Mouse (Mus musculus) E14TG2a.4 (cell line): ENCODE results near the gene Actr1b.

ENCODE experiments used
- H3K27me3 ChIP-seq: 2 replicates; pipeline ENCODE4 v1.6.1; 2014; ENCODE audit warnings: low read length, control low read depth; ENCODE audit not compliant: insufficient read depth
- H3K36me3 ChIP-seq: 2 replicates; pipeline ENCODE4 v1.6.1; 2014; ENCODE audit warnings: low read length, control low read depth; ENCODE audit not compliant: insufficient read depth
- H3K4me1 ChIP-seq: replicated peaks from 2 replicates; pipeline ENCODE4 v1.6.1; 2014; ENCODE audit warnings: low read depth, low read length, control low read depth
- H3K4me3 ChIP-seq: replicated peaks from 2 replicates; pipeline ENCODE4 v1.5.1; 2014; ENCODE audit warnings: mild to moderate bottlenecking, low read length
- H3K9me3 ChIP-seq: 2 replicates; pipeline ENCODE4 v1.6.1; 2014; ENCODE audit warnings: low read length, control low read depth
- CTCF ChIP-seq: conservative IDR thresholded peaks from 2 replicates; pipeline ENCODE4 v1.5.1; 2014; ENCODE audit warnings: low read length
- NANOG ChIP-seq: IDR thresholded peaks from 2 replicates; pipeline ENCODE4 v1.6.1; 2014; ENCODE audit warnings: borderline replicate concordance, low read length, mixed read lengths
- POU5F1 ChIP-seq: IDR thresholded peaks from 2 replicates; pipeline ENCODE4 v1.6.1; 2014; ENCODE audit warnings: low read length, borderline replicate concordance

Gene Actr1b

DNA sequence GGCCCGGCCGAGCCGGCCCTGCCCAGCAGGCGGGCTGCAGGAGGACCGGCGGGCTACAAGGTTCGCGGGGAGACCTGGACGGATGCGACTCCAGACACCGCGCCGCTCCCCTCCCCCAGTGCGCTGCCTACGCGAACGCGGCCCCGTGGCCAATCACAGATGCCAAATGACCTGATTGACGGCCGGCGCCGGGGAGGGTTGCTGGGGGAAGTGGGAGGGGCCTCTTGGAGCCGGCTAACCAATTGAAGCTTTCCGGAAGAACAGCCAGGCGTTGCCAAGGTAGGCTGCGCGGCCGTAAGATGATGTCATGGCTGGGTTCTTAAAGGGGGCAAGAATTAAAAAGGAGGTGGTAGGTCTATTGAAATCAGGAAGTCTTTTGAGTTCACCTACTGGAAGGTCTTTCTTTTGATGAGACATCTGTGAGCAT is 4.4 kb downstream of the Actr1b start, which contains the start of gene 4933424G06Rik:
Gene 4933424G06Rik (plus strand): TSS at position 296 of the 427 bp plus-strand sequence.
- no peak for TF ChIP-seq POU5F1
- Histone ChIP-seq H3K4me3 (peak within 1 kb of the TSS; percentile 98), H3K4me1 (peaks cover 42% of the 10 kb centered on the region), H3K36me3 (peaks cover 26% of the 10 kb centered on the region), H3K27me3 (no peaks in the 10 kb centered on the region), H3K9me3 (peaks cover 10% of the 10 kb centered on the region)

DNA sequence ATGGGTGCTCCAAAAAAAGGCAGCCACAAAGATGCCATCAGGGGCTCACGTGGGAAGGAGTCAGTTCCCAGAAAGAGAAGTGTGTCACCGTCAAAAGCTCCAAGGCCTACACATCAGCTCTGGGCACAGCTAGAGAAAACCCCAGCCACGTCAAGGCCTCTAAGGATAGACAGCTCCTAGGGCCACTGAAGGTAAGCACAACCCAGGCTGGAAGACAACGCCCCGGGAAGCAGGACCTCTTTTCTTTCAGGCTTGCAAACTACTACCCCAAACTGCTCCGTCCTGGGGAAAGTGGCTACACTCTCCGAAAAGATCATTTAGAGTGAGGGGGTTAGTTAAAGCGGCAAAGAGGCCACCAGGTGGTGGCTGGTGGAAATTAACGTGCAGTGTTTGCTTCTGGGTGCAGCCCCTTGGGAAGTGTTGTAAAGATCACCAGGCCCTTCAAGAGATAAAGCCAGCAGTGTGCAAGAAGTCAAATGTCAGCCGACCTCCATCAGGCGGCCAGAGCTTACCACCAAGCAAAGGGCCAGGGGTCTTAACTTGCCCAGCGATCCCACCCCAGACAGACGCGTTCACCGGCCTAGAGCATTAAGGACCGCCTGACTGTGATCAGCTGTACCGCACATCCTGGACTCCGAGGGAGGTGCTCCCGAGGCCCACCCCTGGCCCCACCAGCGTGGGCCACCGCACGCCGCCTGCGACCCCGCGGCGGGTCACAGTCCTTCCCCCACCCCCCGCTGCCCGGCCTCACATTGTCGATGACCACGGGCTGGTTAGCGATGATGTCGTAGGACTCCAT is 5.0 kb downstream of the Actr1b start:
- H3K4me3 ChIP-seq = peak overlapping the region; percentile 98
- peaks cover 42% of the 10 kb centered on the region for H3K4me1 ChIP-seq
- peaks cover 33% of the 10 kb centered on the region for H3K36me3 ChIP-seq
- TF ChIP-seq CTCF = peak; percentile 7; the same call in 1 of the 2 replicates
- TF ChIP-seq POU5F1 = no peak
- no peaks in the 10 kb centered on the region for H3K27me3 ChIP-seq
- H3K9me3 ChIP-seq = peaks cover 9% of the 10 kb centered on the region

DNA sequence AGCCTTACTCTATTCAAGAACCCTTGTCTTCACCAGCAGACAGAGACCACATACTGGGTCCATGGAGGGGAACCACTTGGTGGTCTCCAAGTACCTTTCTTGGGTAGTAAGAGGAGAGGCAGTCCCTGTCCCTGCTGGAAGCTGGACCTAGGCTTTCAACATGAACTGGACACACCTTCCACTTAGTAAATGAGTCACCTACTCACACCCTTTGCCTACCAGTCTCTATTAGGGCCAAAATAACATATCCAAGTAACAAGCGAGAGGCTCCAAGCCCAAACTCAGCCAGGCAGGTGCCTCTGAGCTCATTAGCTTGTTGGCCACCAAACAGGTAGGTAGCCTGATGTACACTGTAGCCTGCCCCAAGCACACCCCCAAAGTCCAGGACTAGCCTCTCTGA is 5.6 kb downstream of the Actr1b start:
- peak overlapping the region; percentile 98 for H3K4me3 ChIP-seq
- no peak for TF ChIP-seq POU5F1
- TF ChIP-seq NANOG = no peak
- no peak for TF ChIP-seq CTCF
- peaks cover 42% of the 10 kb centered on the region for H3K4me1 ChIP-seq
- H3K36me3 ChIP-seq = peaks cover 39% of the 10 kb centered on the region
- H3K27me3 ChIP-seq = no peaks in the 10 kb centered on the region
- peaks cover 3% of the 10 kb centered on the region for H3K9me3 ChIP-seq

DNA sequence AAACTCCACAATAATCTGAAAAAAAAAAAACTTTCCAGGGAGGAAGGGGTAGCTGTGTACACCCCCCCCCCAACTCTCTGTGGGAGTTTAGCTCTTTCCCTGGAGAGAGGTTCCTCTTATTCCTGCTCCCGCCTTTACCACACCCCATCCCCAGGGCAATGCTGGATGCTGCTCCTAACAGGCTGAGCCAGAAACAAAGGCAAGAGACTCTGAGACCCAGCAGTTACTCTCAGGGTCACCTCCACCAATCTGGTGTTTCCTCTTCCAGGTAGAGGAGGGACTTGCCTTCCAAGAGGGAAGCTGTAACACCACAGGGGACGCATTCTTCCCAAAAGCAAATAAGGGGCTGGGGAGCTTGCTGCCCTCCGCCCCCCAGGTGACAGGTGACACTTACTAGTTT is 6.4 kb downstream of the Actr1b start:
- TF ChIP-seq POU5F1 = no peak
- TF ChIP-seq CTCF = no peak
- TF ChIP-seq NANOG = no peak
- H3K4me1 ChIP-seq = peaks cover 42% of the 10 kb centered on the region
- H3K9me3 ChIP-seq = no peaks in the 10 kb centered on the region
- H3K4me3 ChIP-seq = peak overlapping the region; percentile 98
- H3K36me3 ChIP-seq = peaks cover 47% of the 10 kb centered on the region
- no peaks in the 10 kb centered on the region for H3K27me3 ChIP-seq

DNA sequence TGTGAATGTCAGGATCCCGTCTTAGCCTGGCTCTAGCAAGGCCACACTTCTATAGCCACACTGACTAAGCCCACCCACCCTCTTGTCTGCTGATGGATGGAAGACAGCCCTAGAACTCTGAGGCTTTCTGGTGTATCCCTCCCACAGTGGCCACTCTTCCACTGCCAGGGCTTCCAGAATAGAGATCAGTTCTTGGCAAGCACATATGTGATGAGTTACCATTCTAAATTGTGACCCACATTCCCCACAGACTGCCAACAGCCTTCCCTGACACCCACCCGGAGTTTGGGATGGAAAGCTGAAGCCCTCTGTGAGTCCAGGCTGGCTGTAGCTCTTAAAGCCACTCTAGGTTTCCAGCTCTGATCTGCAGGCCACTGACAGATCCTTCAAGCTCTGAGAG is 7.1 kb downstream of the Actr1b start:
- no peaks in the 10 kb centered on the region for H3K27me3 ChIP-seq
- TF ChIP-seq POU5F1 = no peak
- TF ChIP-seq CTCF = no peak
- no peak for TF ChIP-seq NANOG

DNA sequence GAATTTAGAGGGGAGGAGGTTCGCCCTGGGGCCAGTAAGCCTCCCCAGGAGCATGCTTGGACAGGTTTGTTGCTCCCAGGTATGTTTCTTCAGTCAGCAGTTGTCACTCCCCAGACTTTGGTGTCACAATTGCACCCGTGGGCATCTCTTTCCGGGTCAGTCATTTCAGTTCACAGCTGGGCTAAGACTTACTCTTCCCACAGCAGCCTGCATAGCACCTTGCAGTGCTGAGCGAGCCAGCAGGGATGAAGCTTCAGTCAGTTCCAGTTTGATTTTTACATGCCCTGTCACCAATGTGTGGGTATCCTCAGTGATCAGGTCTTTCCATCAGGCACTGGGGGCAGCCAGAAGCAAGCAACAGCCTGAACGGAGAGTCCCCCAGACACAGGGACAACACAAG is 17.2 kb downstream of the Actr1b start:
- Histone ChIP-seq H3K27me3 (no peaks in the 10 kb centered on the region), H3K4me1 (peaks cover 55% of the 10 kb centered on the region), H3K4me3 (no peak overlapping the region), H3K9me3 (no peaks in the 10 kb centered on the region), H3K36me3 (peaks cover 66% of the 10 kb centered on the region)
- TF ChIP-seq POU5F1 (no peak), CTCF (no peak)

More for the DNA sequence above, 7.1 kb downstream of the Actr1b start:
- Histone ChIP-seq H3K36me3 (peaks cover 54% of the 10 kb centered on the region), H3K4me3 (peak overlapping the region; percentile 98), H3K4me1 (peaks cover 47% of the 10 kb centered on the region), H3K9me3 (no peaks in the 10 kb centered on the region)

DNA sequence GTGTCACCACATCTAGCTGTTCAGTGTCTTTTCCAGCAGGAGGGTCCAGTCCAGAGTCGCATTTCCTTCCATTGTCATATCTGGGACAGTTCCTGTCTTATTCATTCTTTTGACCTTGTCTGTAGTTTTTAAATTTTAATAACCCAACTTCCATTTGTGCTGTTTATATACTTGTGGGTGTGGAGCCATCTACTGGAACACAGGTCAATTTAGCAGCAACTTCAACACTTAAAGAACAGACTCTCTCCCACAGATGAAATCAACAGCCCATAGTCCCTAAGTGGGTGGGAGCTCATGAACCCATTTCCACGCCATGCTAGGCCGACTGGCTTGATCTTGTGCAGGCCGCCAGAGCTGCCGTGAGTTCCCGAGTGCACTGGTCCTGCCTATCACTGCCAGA is 17.8 kb downstream of the Actr1b start:
- no peak overlapping the region for H3K4me3 ChIP-seq
- no peaks in the 10 kb centered on the region for H3K9me3 ChIP-seq
- peaks cover 55% of the 10 kb centered on the region for H3K4me1 ChIP-seq
- peaks cover 61% of the 10 kb centered on the region for H3K36me3 ChIP-seq
- no peak for TF ChIP-seq POU5F1
- TF ChIP-seq NANOG = no peak
- TF ChIP-seq CTCF = no peak
- H3K27me3 ChIP-seq = no peaks in the 10 kb centered on the region

DNA sequence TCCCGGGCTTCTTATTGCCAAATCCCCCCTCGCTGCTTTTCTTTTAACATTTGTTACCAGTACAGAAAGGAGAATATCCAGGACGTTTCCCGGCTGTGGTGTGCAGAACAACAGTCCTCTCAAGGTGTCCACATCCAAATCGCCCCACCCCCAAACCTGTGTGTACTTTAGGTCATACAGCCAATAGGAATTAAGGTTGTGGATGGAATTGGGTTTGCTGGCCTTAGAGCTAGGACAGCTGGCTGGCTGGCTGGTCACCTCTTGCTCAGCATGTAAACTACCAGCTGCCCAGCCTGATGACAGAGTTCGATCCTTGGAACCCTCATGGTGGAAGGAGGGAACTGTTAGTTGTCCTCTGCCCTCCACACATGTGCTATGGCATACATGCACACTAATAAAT is 19.4 kb downstream of the Actr1b start:
- no peak for TF ChIP-seq CTCF
- TF ChIP-seq POU5F1 = no peak
- no peak for TF ChIP-seq NANOG
- peaks cover 50% of the 10 kb centered on the region for H3K4me1 ChIP-seq
- H3K9me3 ChIP-seq = no peaks in the 10 kb centered on the region
- H3K36me3 ChIP-seq = peaks cover 45% of the 10 kb centered on the region
- no peak overlapping the region for H3K4me3 ChIP-seq
- H3K27me3 ChIP-seq = no peaks in the 10 kb centered on the region
